Mouse (Mus musculus) frontal cortex, postnatal 10 days (tissue): ENCODE data around the gene Muc4.

Experiments
- DNase-seq, 2 experiments: peaks; one replicate each; pipeline ENCODE4 v3.0.0; 2022; ENCODE audit warnings: low spot score in 2 of 2, mixed read lengths in 1 of 2

Muc4 gene

DNA sequence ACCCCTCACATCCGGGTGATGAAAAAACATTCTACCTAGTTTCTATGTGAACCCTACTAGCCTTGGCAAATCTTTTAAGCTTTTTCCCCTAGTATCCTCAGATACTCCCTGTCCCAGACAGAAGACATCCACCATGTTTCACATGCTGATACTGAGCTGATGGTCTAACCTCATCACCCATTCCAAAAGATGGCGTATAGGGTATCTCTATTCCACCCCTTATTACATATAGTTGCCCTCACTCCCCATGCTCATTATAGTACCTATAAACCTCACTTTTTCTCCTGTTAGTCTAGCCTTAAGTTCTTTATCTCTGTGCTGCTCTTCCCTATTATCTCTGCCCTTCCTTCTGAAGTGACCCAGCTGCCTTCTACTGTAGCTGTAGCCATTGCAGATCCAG, at the start of gene Muc4:
Gene Muc4 (plus strand): TSS at position 301 of the 400 bp plus-strand sequence.
- DNase-seq = no peak

GRCm38 (mm10) chr16:32685998-32686397, 49.7 kb upstream of the Muc4 start:
- DNase-seq = no peak

- DNase-seq = no peak
Measured at GRCm38 (mm10) chr16:32687221-32687620, 48.5 kb upstream of the Muc4 start.

GRCm38 (mm10) chr16:32688770-32689169, 46.9 kb upstream of the Muc4 start:
- DNase-seq = no peak

GRCm38 (mm10) chr16:32689501-32689900, 46.2 kb upstream of the Muc4 start:
- DNase-seq = peak in 1 of 2 experiments; percentile 60

DNA sequence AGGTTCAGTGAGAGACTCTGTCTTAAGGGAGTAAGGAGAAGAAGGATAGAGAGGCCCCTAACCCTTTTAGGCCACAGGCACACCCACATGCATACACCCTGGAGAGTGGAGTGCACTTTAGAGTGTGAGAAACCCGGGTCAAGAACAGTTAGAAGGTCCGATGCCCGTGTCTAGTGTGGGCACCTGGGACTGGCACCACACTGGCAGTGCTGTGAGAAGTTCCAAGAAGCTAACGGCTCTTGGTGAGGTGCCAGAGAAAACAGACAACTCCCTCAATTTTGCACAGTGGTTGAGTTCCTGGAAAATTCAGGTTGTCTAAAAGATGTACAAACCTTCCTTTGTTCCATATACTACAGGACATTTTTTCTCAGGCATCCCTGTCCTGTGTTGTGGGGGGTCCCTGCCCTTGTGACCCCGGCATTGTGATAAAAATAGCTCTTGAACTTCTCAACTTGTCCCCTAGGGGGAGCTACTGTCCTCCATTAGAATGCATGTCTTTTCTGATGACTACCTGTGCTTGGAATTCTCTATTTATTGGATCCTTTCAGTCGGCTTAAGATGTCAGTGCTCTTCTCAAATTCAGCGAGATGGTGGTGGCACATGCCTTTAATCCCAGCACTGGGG, 38.7 kb upstream of the Muc4 start:
- no peak for DNase-seq

- no peak for DNase-seq
Measured at GRCm38 (mm10) chr16:32697665-32698446, 37.8 kb upstream of the Muc4 start.

DNA sequence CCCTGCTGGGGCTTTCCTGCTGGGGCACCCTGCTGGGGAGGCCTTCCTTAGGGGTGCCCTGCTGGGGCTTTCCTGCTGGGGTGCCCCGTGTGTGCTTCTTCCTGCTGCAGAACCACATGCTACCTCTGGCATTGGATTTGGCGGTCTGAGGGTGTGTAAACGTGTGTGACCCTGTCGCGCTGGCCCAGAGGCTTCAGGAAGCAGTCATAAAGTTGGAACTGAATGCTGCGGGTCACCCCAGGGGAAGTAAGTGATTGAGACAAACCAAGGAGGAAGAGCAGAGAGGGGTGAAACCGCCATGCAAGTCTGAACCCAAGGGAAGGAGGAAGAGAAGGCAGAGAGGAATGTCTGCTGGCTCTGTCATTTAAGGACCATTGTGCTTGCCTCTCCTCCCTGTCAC, 37.1 kb upstream of the Muc4 start:
- DNase-seq = no peak

DNA sequence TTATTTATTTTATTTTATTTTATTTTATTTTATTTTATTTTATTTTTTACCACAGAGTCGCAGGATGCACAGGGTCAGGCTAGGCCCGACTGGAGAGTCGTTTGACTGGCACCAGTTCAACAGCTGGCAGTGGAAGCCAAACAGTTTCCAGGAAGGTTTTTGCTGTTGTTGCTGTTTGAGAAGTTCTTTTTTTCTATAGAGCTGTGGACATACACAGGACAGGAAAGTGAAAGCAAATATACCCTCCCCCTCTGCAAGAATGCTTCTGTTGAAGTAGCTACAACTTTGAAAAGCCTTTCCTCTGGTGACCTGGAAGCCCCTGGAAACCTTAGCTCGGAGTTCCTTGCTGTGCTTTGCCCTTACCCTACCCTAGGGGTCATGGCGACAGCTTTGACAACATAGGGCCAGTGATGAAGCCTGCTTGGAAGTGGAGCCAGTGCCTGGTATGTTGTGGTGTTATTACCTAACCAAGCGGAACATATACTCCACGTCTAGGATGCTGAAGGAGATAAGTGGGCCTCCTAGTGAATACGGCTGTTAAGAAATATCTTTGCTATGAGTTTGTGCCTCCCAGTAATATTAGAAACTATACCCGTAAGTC, 32.3 kb upstream of the Muc4 start:
- no peak for DNase-seq

DNA sequence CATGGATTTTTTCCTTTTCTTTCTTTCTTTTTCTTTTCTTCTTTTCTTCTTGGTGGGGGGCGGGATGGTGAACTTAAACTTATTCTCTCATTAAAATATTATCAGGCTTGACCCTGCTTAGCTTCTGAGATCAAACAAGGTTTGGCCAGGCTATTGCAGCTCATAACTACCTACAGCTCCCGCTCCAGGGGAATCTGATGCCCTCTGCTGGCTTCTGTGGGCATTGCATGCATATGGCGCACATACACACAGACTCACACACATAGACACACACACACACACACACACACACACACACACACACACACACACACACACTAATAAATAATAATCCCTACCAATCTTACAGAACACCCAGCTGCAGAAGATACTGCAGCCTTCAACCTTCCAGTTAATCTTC, 30.1 kb upstream of the Muc4 start:
- no peak for DNase-seq

DNA sequence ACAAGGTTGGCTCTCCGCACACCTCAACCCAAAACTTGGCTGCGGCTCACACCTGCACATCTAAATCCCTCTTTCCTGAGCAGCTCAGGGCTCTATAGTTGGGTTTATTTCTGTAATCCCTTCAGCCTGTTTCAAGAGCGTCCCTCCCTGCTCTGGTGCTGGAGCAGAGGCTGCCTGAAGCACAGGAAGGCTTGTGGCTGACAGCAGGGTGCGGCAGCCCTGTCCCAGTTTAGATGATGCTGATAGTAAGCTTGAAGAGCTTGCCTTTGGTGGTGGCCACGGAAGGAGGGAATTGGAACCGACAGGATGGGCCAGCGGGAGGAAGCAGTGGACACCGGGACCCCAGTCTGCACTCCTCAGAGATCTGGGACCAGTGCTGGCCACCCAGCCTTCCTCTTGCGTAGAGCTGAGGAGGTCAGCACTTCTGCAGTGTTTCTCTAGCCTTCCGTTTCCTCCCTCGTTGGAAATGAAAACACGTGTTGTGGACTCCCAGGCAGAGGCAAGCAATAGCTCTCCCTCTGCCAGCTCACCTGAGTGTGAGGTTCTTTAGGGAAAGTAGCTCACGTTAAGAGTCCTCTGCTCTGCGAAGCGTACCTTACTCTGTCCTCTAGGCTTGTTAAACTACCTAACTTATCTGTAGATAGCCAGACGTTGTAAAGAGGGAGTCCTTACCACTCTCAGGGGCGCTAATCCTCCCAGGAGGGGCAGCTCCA, 28.4 kb upstream of the Muc4 start:
- DNase-seq = no peak

DNA sequence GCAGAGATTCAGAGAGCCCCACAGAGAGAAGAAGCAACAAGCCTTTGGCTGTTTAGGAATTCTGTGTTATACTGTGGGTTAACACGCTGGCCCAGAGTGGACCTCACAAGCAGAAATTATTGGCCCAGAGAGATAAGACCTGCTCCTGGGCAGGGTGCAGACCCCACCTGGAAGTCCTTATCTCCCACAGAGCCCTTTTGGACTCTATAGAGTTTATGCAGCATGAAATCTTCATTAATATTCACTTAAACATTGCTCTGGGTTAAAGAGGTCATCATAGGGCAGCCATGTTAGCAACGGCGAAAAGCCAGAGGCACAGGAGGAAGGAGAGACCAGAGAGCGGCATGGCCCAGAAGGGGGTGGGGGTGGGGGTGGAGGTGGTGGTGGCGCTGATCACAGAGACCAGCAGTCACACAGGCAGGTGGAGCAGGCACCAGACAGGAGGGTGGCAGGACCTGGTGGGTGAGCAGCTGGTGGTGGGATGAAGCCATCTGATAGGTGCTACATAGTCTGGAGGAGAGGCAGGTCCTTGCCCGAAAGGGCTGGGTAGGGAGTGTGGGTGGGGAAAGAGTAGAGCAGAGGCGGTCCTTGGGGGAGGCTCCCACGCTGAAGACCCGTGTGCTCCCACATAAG, 27.7 kb upstream of the Muc4 start:
- DNase-seq = no peak

GRCm38 (mm10) chr16:32708457-32709033, 27.1 kb upstream of the Muc4 start:
- no peak for DNase-seq

- no peak for DNase-seq
Measured at GRCm38 (mm10) chr16:32709116-32709515, 26.6 kb upstream of the Muc4 start.

DNA sequence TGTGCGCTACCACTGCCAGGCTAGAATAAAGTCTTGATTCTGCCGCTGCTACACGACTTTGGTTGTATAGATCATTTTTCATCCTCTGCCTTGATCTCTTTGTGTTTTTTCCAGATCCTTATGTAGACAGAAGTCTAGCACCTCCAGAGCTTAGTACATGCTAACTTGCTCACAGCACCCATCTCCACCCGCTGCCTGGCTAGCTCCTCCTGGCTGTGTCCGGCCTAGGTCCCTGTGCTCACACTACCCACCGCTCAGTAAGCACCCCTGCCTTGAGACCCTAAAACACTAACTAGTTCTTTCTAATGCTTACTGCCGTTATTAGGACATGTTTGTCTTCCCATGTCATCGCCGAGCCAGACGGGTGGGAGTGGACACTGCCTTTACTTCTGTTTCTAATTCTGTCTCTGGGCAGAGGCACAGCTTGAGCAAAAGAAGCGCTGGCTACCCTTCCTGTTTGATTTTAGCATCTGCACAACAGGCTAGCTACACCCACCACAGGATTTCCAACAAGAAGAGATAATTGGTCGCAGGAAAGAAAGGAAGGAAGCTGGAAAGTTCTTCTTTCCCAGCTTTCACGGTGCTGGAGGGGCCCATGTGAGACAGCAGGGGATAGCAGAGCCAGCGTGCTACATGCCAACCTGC, 25.1 kb upstream of the Muc4 start:
- DNase-seq = no peak

- no peak for DNase-seq
Measured at GRCm38 (mm10) chr16:32712202-32712601, 23.5 kb upstream of the Muc4 start.

DNA sequence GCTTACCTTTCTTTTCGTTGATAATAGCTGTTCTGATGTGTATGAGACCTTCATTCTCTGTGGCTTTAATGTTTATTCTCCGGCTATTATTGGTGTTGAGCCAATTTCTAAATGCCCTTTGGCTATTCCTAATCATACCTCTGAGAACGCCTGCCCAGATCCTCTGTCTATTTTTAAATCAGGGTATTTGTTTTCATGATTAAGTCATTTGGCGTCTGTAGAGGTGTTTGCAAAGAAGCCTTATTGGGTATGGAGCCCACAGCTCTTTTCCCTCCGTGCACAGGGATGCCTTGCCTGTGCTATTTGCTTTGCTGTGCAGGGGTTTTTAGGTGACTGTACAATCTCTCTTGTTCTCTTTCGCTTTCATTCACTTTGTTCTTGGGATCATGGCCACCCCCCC, 22.1 kb upstream of the Muc4 start:
- no peak for DNase-seq

DNA sequence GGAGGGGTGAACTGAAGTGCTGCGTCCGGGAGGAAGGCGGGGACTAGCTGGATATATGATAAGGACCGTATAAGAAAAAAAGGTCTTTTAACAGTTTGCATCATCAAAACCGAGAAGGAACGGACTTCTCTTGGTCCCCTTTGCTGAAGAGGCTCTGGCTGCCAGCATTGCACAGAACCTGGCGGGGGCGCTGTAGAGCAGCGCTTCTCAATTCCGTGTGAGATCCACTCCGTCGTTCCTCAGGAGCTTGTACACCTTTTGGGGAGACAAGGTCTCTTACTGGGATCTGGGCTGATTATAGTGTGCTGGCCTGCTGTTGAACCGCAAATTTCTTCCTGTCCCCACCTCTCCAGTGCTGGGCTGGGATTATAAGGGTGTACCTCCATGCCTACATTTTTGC, 20.3 kb upstream of the Muc4 start:
- DNase-seq = no peak

DNA sequence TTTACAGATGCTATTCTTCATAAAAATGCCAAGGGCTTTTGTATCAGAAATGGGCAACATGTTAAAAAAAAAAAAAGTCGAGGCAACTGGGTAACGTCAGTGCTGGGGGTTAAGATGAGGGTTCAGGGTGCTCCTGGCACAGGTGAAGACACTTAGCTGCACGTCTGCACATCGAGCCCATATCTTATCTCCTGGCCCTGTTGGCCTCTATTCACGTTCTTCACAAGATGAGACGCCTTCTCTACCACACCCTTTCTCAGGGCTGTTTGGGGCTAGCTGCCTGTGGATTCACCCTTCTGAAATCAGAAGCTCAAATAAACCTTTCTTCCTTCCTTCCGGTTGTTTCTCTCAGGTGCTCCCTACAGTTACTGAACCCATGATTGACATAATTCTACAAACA, 12.5 kb upstream of the Muc4 start:
- no peak for DNase-seq

- DNase-seq = no peak
Measured at GRCm38 (mm10) chr16:32723767-32724166, 11.9 kb upstream of the Muc4 start.

- DNase-seq = no peak
Measured at GRCm38 (mm10) chr16:32724259-32724658, 11.4 kb upstream of the Muc4 start.
